Comparison of ENCODE assay signal across 41 mouse cellular contexts in the genomic region with DNA sequence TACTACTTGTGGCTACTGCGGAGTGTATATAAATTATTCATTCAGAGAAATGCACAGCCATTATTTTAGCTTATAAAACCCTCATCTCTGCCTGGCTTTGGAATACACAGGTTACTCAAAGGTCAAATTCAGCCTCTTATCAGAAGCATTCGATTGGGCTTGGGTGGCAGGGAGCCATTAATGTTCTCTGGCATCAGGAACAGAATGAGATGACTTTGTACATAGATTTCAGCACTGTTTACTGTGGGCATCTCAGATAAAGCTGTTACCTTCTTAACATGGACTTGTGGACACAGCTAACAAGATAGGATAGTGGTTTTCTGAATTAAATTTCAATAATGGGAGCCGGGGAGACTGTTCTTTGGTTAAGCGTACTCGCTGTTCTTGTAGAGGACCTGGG. TPM values are rescaled to one million over a fixed set of nuclear protein-coding genes. Genes with fewer than 3 reads are reported as not detected.
"Had no signal": no experiment of that assay in that cellular context is flagged by ENCODE, and none has a peak within 500 bp of the region (broad histone marks: within the 10 kb centered on the region; RNA-seq: fewer than 3 reads in every experiment).

No protein-coding gene starts in this region.

RNA-seq across cellular contexts. Expression of a gene that starts 13.3 kb away (rescaled TPM):
- total RNA-seq: heart, postnatal 10 days; heart, postnatal 14 days; heart, postnatal 25 days; heart, postnatal 36 days; heart, postnatal 4 days; hematopoietic stem cell, adult 5-6 weeks; hindbrain, postnatal 0 days; layer of hippocampus, adult 18-20 months; layer of hippocampus, adult 2 months; layer of hippocampus, adult 8-10 months; layer of hippocampus, postnatal 10 days; layer of hippocampus, postnatal 14 days; layer of hippocampus, postnatal 25 days; layer of hippocampus, postnatal 36 days; left cerebral cortex, adult 18-20 months had no signal
- polyA plus RNA-seq: heart, embryonic 10.5 days; heart, embryonic 11.5 days; heart, embryonic 12.5 days; heart, embryonic 13.5 days; heart, embryonic 14.5 days; heart, embryonic 15.5 days; heart, embryonic 16.5 days; heart, postnatal 0 days; hindbrain, embryonic 10.5 days; hindbrain, embryonic 11.5 days; hindbrain, embryonic 12.5 days; hindbrain, embryonic 13.5 days; hindbrain, embryonic 14.5 days; hindbrain, embryonic 15.5 days; hindbrain, embryonic 16.5 days; hindbrain, postnatal 0 days; inflammation-experienced regulatory T-cells, adult 6 months; intestine, embryonic 14.5 days; intestine, embryonic 15.5 days; intestine, embryonic 16.5 days; intestine, postnatal 0 days; kidney, adult 2 months; kidney, embryonic 14.5 days; kidney, embryonic 15.5 days; kidney, embryonic 16.5 days; kidney, postnatal 0 days; large intestine, adult 2 months had no signal
